Mouse (Mus musculus): ENCODE data around the gene Fra10ac1.

The Fra10ac1 gene

DNA sequence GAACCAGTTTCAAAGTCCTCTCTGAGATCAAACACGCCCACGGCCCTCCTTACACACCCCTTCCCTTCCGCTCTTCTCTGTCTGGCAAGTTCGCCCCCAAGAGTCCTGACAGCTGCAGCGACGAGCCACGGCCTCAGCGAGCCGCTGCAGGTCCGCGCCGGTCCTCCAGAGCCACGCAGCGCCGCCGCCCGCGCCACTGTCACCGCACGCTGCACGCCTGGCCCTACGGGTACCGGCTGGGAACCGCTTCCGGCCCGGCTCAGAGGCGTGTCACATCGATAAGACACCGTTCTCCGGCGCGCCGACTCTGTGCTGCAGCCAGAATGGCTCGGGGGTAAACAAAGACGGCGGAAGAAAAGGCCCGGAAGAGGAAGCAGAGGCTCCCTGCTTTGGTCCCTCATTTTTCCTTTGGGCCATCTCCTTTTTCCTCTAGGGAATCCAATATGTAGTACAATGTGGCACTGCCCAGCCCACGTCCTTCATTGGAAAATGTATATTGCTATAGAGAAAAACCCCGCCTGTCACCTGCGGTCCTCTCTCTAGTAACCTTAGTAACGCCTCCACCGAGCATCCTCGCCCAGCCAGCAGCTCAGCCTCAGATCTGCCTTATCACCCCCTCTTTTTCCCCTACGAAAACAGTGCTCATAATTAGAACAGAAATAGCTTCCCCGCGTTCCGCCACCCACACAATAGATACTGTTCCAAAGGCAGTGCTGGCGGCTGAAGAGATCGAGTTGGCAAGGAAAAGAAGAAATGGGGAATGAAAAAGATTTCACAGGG, at the start of gene Fra10ac1:
Fra10ac1 (minus strand) TSS at position 252 of the 780 bp plus-strand sequence.
- DNase-seq (ENCODE audit: low spot score in 2 of 2): peak; percentile 93 to 94

DNA sequence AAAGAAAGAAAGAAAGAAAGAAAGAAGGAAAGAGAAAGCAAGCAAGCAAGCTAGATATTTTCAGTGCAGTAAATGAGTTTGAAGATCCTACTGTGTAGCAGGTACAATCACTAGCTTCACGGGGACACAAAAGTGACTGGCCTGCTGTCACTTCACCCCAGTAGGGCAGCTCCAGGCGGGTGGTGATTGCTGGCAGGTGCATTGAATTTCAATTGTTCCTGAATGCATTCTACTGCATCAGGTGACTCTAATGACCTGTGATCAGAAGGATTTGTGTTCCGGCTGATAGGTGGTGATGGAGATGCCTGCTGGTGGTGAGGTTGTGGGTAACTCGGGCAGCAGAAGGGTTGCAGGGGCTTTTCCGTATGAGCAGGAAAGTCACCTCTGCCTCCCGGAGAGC, 47.1 kb upstream of the Fra10ac1 start:
- no peak for DNase-seq (ENCODE audit: low spot score in 2 of 2)

DNA sequence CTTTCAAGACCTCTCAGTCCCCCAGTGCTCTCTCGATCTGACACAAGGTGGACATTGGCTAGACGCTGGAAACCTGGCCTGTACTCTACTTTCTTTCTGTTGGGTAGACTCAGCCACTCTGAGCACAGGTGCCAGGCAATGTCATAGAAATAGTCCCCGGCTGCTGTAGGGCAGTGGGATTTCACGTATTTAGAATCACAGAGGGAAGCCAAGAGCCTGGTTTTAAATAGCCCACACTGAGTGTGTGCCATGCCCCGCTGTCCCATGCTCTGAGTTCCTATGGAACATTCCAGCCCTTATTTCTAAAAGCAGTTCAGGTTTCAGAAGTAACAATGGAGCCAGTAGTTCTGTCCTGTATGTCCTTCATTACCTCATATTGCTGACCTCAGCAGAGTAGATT, 43.5 kb upstream of the Fra10ac1 start:
- DNase-seq (ENCODE audit: low spot score in 2 of 2): no peak

DNA sequence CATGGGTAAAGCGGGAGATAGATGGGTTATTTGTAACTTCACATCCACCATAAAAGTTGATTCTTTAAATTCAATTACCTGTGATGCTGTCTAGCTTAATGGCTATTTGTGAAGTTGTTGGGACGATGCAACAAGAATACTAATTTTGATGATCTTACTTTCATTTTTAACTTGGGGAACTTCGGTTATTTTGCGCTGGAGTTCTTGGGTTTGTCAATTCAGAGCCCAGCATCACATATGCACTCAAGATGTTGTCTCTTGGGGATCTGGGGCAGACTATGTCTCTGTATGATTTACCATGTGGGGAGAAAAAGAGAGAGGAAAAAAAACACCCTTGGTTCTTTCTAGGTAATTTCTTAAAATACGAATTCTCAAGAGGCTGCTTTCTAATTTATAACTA, 41.8 kb upstream of the Fra10ac1 start:
- no peak for DNase-seq (ENCODE audit: low spot score in 2 of 2)

DNA sequence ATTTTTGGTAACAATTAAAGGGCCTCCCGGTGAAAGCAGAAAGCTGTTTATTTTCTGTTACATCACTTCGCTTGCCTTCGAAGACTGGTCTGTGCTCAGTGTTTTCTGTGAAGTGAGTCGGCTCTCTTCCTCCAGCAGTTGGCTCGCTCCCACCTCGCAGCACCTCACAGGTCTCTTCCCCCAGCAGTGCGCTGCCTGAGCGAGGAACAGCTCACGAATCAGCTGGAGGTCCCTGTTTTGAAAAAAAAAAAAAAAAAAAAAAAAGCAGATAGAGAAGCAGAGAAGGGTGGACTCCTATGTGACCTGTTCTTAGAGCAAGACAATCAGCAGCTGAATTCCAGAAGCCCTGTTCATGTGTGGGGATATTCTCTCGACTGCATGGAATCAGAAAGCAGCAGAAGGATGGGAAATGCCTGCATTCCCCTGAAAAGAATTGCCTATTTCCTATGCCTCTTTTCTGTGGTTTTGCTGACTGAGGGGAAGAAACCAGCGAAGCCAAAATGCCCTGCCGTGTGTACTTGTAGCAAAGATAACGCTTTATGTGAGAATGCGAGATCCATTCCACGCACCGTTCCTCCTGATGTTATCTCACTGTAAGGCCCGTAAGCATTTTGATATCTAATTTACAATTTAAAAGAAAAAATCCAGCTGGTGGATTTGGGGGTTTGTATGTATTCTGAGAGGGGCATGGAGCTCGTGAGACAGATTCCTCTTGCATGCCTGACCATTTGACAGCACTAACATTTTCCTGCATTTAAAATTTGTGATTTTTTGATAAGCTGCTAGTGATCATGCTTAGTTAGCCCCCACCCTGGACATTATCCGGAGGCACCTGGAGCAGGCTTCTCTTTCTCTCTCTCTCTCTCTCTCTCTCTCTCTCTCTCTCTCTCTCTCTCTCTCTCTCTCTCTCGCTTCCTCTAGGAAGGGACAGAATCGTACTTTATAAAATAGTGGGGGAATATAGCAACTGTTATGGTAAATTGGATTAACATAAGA, 40.8 kb upstream of the Fra10ac1 start, which contains the start of gene Lgi1:
Lgi1 (plus strand) TSS at position 32 of the 996 bp plus-strand sequence.
- DNase-seq (ENCODE audit: low spot score in 2 of 2): no peak

DNA sequence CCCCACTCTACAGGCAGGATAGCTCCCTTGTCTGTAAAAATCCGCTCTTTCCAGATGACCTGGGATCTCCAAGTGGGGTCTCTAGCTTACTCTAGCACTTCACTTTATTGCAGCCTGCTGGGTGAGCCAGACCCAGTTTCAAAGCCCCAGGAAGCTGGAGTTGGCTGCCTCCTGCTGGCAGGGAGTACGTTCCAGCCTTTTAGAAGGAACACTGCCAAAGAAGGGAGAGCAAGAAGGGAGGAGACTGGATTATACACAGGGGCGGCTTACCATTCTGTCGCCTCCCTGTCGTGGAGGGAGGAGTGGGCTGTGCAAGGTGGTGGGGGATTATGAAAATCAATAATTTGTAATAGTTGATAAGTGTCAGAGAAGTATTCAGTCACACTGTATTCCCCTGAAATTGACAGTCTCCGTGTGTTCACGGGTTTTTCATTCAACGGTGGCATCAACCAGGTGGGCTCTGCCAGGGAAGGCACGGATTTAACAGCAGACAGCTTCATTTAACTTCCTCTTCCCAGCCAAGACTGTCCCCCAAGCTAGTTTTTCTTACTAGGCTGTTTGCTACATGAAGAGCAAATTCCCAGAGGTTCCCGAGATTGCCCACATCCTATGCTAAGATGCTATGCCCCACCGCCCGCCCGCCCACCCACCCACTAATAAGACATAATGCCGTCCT, 40.0 kb upstream of the Fra10ac1 start:
- peak; percentile 72 to 77 for DNase-seq (ENCODE audit: low spot score in 2 of 2)

DNA sequence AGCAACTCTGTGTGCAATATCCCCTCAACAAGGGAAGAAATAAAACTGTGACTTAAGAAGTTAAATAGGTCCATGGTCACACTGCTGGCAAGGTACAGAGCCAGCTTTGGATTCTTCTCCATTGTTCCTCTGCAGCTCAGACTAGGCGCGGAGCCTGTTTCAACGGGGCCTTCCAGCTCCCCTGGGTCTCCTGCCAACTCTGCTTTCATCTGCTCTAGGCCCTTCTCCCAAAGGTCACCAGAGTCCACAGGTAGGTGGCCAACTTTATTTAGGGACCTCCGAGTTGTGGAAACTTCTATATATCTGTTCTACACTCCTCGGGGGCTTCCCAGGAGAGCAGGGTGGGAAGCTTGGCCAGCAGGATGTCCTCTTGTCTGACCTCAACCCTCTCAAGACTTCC, 37.4 kb upstream of the Fra10ac1 start:
- DNase-seq (ENCODE audit: low spot score in 2 of 2): no peak

DNA sequence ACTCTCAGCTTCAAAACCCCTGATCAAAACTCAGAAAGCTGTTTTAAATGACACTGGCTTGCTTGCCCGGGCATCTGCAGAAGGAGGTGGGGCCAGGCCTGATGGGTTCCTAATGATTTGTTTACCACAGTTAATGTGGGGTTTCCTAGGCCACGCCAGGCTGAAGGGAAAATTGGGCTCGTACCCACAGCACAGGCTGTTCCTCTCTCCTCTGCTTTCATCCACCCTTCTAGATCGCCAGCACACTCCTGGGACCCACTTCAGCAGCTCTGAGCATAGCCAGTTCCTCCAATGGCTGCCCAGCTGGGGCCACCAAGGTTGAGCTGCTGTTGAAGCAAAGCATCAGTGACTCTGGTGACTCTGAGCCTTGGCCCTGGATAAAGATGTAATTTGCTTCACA, 36.4 kb upstream of the Fra10ac1 start:
- no peak for DNase-seq (ENCODE audit: low spot score in 2 of 2)

DNA sequence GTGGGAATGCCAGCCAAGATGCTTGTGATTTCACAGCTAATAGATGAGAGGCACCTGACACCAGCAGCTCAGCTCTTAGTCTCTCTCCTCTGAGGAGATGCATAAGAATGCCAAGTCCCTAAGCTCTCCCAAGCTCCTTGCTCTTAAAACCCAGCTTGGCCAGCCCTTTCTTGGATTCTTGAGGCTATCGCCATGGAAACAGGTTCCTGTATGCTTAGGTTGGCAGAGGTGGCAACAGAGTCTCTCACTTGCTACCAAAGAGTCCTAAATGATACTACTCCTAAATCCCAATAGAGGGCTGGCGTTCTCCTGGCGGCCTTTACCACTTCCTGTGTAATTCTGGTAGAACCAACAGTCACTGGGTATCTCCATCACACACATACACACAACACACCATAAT, 35.5 kb upstream of the Fra10ac1 start:
- no peak for DNase-seq (ENCODE audit: low spot score in 2 of 2)

DNA sequence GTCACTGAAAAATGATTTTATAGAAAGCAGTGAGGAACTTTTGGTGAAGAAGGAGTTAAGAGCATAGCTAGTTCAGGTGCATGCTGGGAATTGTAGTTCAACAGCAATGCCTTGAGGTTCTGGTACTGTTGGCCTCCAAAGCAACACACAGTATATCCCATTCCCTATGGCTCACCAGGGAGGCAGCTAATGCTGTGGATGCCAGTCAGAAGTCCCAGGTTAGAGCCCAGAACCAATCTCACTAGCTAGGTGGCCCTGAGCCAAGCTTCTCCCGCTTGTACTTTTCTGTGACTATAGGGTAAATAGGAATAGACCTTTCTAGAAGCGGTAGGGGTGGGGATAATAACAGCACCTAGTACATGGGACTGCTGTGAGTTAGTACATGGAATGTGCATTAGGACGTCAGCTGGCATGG, 34.7 kb upstream of the Fra10ac1 start:
- peak in 1 of 2 experiments; percentile 45 for DNase-seq (ENCODE audit: low spot score in 2 of 2)

DNA sequence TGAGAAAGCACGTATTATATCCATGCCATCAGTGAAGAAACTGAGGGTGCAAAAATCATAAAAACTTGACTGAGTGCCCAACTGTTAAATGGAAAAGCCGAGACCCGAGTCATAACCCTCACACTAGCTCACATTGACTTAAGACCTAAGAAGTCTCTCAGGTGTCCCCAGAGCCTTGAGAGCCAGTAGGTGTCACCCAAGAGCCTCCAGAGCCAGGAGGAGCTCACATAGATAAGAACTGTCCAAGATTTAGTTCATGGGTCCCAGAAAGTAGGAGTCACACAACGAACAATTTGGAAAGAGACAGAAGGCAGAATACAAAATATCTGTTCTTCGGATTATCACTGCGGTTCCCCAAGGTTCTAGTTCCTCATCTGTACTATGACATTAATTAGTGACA, 29.8 kb upstream of the Fra10ac1 start:
- DNase-seq (ENCODE audit: low spot score in 2 of 2): no peak

DNA sequence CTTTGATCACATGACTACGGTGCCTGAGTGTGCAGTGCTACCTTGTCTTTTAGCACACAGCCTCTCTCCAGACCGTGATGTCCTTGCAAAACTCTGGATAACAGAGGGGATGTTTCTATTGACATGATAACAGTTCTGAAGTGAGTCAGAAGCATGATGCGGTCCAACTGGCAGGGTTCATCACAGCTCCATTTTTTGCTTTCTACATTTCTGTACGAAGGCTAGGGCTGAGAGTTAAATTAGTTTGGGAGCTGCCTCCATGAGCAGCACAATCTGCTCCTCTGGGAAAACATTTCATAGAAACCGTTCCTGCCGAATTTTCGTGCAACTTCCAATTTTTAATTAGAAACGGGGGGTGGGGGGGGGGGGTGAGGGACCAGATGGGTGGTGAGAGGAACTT, 25.7 kb upstream of the Fra10ac1 start:
- DNase-seq (ENCODE audit: low spot score in 2 of 2): no peak

DNA sequence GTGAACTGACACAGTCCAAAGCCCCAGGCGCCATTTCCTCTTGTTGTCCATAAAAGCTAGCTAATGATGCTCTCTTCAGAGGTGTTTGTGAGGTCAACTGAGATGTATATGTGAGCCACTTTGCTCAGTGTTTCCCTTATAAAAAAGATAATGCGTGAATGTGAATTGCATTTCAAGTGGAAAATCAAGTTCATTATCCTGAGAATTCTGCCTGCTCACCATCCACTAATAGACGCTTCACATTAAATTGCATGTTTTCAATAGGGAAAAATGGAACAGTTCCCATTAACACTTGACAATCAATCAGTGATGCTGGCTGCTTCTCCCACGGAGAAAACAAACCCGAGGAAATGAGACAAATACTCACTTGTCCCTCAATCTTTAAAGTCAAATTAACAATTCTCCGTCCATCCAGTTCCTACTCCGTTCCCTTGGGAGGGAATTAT, 22.2 kb upstream of the Fra10ac1 start:
- no peak for DNase-seq (ENCODE audit: low spot score in 2 of 2)

DNA sequence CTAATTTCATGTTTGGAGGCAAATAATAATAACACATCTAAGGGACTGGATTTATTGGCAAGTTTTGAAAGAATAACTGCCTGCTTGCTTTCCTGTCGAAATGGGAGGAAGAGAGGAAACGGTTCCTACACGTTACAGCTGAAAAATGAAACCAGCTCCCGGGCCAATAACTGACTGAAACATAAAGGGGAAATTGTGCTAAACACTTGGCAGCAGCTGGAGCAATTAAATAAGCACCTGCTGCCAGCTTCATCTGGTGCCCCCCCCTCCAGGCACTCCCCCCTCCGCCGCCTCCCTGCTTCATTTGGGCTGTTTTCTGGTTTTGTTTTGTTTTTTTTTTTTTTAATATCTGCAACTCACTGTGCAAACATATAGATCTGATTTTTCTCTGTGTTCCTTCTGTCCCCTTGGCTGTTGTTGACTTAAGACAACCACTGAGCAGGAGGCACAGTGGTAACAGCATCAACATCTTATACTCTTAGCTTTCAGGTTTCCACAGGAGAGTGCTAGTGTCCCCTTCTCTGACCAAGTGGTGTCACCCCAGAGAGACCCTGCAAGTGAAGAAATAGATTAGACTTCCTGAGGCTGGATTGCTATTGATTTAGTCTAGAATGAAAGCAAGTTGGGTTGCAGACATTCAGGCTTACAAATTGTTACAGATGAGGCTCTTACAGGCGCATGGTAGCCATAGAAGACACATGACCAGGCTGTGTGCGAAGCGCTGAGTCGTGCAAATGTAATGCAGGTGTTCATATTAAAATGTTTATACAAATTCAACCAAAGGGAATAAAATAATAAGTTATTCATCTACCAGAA, 21.6 kb upstream of the Fra10ac1 start:
- DNase-seq (ENCODE audit: low spot score in 2 of 2): no peak

DNA sequence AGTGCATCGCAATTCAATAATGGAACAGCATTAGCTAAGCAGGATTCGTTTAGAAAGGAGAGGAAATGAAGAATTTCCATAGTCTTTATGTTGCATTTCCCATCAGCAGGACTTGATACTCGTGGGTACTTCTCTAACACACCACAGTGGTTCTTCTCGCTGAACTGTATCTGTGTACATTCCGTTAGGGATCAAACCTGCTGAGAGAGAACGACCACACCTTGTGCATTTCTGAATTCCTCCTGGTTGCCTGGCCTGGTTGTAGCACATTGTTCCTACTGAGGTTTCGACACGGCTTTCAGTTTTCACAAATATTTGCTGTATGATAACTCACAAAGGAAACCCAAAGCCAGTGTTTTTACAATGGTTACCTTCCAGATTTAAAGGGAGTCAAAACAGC, 20.8 kb upstream of the Fra10ac1 start:
- DNase-seq (ENCODE audit: low spot score in 2 of 2): no peak

DNA sequence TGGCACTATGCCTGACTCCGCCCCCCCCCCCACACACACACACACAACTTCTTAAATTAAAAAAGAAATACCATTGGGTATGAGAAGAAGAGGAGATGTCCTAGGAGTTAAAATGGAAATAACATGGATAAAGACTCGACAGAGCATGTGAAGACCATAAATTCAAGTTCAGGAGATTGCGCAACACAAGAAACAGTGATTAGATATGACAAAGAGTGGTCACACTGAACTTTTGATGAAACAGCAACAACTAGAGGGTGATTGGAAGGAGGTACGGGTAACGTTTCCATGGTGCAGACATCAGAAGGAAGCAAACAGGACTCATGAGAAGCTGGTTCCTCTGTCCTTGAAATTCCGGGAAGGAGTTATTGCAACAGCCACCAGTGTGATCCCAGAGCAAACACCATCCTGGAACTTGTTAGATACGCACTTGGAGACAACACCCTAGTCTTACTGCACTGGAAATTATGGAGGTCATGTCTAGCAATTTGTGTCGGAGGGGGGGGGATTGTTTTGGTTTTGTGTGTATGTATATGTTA, 18.4 kb upstream of the Fra10ac1 start:
- no peak for DNase-seq (ENCODE audit: low spot score in 2 of 2)

DNA sequence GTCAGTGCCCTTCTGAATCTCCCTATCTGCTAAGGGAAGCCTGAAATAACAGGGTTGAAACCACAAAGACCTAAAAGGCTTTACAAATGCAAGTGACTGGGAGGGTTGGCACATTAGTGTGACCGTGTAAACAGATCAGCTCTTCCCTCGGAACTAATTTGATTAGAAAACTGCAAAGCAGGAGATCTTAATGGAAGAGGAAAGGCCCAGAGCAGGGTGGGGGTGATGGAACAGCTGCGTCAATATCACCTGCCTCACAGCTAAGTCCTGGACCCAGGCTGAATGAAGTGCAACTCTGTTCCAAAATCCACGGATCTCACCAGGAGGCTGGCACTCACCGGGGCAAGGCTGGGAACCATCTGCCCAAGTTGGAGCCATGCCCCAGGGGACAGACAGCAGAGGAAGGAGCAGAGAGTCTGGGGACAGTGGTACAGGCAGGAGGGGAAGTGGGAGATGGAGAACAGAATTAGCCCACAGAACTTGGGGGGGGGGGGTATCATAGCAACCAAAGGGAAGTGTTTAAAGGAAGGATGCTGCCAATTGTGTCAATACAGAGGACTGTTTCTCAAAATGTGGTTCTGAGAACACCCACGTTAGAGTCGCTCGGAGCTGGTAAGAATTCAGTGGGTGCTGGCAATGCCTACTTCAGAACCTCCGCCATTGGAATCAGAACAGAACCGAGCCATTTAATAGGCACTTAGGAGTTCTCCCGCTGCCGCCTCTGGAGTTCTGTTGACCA, 14.4 kb upstream of the Fra10ac1 start:
- DNase-seq (ENCODE audit: low spot score in 2 of 2): peak; percentile 40 to 52

DNA sequence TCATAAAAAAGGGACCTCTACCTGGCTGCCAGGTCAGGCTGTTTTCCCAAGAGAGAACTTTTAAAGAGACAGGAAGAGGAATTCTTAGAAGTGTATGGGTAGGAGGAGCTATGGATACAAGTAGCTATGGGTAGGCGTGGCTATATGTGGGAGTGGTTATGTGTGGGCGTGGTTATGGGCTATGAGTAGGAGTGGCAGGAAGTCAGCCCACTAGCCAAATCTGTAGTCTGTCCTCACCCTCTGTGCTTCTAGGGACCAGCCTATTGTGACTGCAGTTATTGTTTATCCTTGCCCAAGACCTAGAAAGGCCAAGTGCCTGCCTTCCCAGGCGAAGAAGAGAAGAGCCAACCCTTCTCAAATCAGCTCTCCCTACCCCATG, 13.9 kb upstream of the Fra10ac1 start:
- no peak for DNase-seq (ENCODE audit: low spot score in 2 of 2)

DNA sequence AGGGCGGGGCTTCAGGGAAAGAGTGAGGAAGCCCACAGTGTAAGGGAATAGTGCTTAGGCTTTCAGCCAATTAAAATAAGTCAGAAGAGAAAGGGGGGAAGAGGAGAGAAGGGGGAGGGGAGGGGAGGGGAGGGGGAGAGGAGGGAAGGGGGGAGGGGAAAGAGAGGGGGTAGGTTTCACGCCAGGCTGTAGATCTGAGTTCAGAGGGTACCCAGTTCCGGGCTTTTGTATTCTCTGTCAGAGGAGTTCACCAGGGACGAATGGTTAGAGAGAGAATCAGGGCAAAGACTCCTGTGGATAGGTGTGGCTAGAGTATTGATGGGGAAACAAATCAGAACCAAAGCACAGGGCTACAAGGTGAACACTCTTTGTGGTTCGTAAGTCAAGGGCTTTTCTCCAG, 12.6 kb upstream of the Fra10ac1 start:
- no peak for DNase-seq (ENCODE audit: low spot score in 2 of 2)

DNA sequence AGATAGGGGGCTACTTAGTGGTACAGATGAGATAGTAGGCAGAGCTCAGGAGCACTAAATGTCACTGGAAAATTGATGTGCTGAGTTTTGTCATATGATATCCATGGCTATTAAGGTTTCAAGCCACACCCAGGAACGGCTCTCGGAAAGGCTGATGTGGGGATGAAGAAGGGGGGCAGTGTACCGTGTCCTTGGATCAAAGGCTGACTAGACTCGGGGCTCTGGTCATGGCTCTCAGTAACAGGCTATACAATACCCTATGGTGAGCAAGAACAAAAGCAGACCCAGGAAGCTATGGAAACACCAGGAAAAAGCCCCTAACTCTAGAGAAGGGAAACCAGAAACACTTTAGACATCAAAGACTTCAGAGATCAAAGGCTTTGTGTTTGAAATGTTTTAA, 8.6 kb upstream of the Fra10ac1 start:
- DNase-seq (ENCODE audit: low spot score in 2 of 2): no peak

Measured in frontal cortex, postnatal 14 days (tissue).